Mouse (Mus musculus) C2C12 (cell line): ENCODE results near the gene Plekhg1.

Experiments
- CEBPB ChIP-seq: IDR thresholded peaks from one replicate; pipeline ENCODE4 v1.6.1; 2011; ENCODE audit warnings: low read depth, mild to moderate bottlenecking, control low read depth, moderate library complexity
- CTCF ChIP-seq: IDR thresholded peaks from one replicate; pipeline ENCODE4 v1.5.1; 2011; ENCODE audit not compliant: control insufficient read depth, insufficient read depth, insufficient read length
- MAX ChIP-seq: IDR thresholded peaks from one replicate; pipeline ENCODE4 v1.6.1; 2011; ENCODE audit warnings: mild to moderate bottlenecking, control low read depth
- MYOG ChIP-seq: IDR thresholded peaks from one replicate; pipeline ENCODE4 v1.6.1; 2011; ENCODE audit not compliant: control insufficient read depth, insufficient read length; ENCODE audit errors: extremely low read depth
- USF1 ChIP-seq: IDR thresholded peaks from one replicate; pipeline ENCODE4 v1.6.1; 2011; ENCODE audit warnings: low read depth, mild to moderate bottlenecking, control low read depth, moderate library complexity

GRCm38 (mm10) chr10:3749580-3749979, 9.4 kb downstream of the Plekhg1 start:
- TF ChIP-seq CTCF (no peak), CEBPB (no peak), USF1 (no peak), MYOG (no peak), MAX (no peak)
